Mouse (Mus musculus): ENCODE measurements at regions not wholly inside any gene's neighbourhood (a gene's known extent, or its start where the extent isn't known, plus 50 kb on each side); places are given as distances from the start of the nearest gene placed in this dataset.

DNA sequence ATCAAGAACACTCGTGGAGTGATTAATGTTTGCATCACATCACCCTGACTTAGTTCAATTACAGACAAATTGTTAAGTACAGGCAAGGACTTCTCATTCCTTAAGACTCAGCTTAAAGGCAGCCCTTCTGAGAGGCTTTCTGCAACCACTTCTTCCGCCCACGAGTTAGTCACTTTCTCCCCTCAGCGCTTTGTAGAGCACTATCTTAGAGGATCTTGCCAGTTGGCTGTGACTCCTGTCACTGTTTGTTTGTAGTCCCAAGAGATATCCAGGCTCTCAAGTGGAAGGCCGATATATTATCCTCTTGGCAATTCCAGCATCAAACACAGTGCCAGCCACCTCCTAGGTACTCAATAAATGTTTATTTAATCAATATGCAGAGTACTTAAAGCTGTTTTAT lies 532.1 kb upstream of the Gm26657 start:
- ATAC-seq (no peak), DNase-seq (ENCODE audit: low spot score) (no peak)
- no peak overlapping the region for H3K4me3 ChIP-seq (ENCODE audit: low read length)
- H3K4me2 ChIP-seq (ENCODE audit: low read depth, low read length): no peak overlapping the region
- H3K27me3 ChIP-seq (ENCODE audit: insufficient read depth, low read length): no peaks in the 10 kb centered on the region
- 69% methylated on average over 5 of the region's 5 CpGs for WGBS
- no peak overlapping the region for H3K27ac ChIP-seq
- no peaks in the 10 kb centered on the region for H3K4me1 ChIP-seq (ENCODE audit: insufficient read depth, low read length)
- H3K9ac ChIP-seq (replicated peaks; ENCODE audit: low read length): no peak overlapping the region
- no peaks in the 10 kb centered on the region for H3K9me3 ChIP-seq (ENCODE audit: low read length)
- no peaks in the 10 kb centered on the region for H3K36me3 ChIP-seq (ENCODE audit: insufficient read depth, low read length)
- TF ChIP-seq CTCF (IDR thresholded peaks at IDR 0.05; ENCODE audit: low read depth): no peak

DNA sequence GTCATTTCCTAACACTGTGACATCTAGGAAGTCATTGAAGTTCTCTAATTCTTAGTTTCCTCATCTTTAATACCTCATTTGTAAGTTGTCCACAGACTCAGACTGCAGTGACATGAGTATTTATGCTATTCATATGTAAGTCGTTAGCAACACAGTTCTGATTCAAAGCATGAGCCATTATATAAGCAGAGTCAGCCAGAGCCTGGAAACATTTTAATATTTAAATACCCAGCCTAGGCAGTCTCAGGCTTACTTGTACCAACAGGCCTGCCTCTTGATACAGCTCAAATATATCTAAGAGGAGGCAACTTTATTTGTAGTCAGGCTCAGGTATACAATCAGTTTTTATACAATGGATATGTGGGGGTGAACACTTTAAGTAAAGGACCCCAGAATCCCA lies 534.8 kb upstream of the Gm26657 start:
- no peak overlapping the region for H3K4me2 ChIP-seq (ENCODE audit: low read depth, low read length)
- no peak overlapping the region for H3K9ac ChIP-seq (replicated peaks; ENCODE audit: low read length)
- no peaks in the 10 kb centered on the region for H3K4me1 ChIP-seq (ENCODE audit: insufficient read depth, low read length)
- no peaks in the 10 kb centered on the region for H3K36me3 ChIP-seq (ENCODE audit: insufficient read depth, low read length)
- no peak for ATAC-seq
- no peaks in the 10 kb centered on the region for H3K27me3 ChIP-seq (ENCODE audit: insufficient read depth, low read length)
- no peak for DNase-seq (ENCODE audit: low spot score)
- 75% methylated on average over 1 of the region's 1 CpGs for WGBS
- TF ChIP-seq CTCF (IDR thresholded peaks at IDR 0.05; ENCODE audit: low read depth): no peak
- no peak overlapping the region for H3K4me3 ChIP-seq (ENCODE audit: low read length)
- H3K9me3 ChIP-seq (ENCODE audit: low read length): no peaks in the 10 kb centered on the region
- no peak overlapping the region for H3K27ac ChIP-seq

DNA sequence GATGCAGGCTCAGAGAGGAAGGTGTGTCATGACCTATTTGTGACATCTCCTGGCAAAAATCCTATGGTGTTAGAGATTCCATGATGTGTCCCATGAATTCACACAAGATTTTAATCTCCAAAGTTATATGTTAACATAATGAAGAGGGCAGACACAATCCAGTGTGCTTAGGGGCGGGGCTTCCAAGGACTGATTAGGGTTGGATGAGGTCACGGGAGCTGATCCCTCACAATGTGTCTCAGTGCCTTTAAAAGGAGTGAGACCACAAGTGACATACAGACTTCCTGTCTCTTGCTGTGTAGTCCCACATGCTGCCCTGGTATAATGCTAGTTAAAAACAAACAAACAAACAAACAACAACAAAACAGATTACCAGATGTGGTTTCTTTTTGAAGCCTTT lies 546.5 kb upstream of the Gm26657 start:
- WGBS: 74% methylated on average over 2 of the region's 2 CpGs
- H3K36me3 ChIP-seq (ENCODE audit: insufficient read depth, low read length): no peaks in the 10 kb centered on the region
- DNase-seq (ENCODE audit: low spot score) (no peak), ATAC-seq (no peak)
- no peaks in the 10 kb centered on the region for H3K4me1 ChIP-seq (ENCODE audit: insufficient read depth, low read length)
- H3K9me3 ChIP-seq (ENCODE audit: low read length): no peaks in the 10 kb centered on the region
- TF ChIP-seq CTCF (IDR thresholded peaks at IDR 0.05; ENCODE audit: low read depth): no peak
- H3K4me2 ChIP-seq (ENCODE audit: low read depth, low read length): no peak overlapping the region
- H3K9ac ChIP-seq (replicated peaks; ENCODE audit: low read length): no peak overlapping the region
- H3K4me3 ChIP-seq (ENCODE audit: low read length): no peak overlapping the region
- no peak overlapping the region for H3K27ac ChIP-seq
- no peaks in the 10 kb centered on the region for H3K27me3 ChIP-seq (ENCODE audit: insufficient read depth, low read length)

DNA sequence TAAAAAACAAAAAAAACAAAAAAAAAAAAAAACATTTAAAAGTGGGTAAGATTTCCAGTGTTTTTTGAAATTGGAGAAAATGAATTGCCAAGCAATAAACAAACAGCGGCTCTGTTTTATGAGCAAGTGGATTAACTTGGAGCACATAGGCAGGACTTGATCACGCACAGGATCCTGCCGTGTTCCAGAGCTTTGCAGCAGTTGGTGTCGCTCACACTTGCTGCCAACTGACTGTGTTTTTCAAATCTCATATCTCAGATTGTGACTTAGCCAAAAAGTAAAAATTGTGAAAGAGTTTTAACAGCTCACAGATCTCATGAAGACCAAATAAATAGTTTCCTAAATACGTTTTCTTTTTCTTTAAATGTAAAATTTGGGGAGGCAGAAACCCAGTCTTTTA lies 547.4 kb upstream of the Gm26657 start:
- 78% methylated on average over 5 of the region's 5 CpGs for WGBS
- no peak overlapping the region for H3K27ac ChIP-seq
- ATAC-seq: no peak
- no peak for TF ChIP-seq CTCF (IDR thresholded peaks at IDR 0.05; ENCODE audit: low read depth)
- no peak overlapping the region for H3K4me3 ChIP-seq (ENCODE audit: low read length)
- no peak overlapping the region for H3K4me2 ChIP-seq (ENCODE audit: low read depth, low read length)
- H3K4me1 ChIP-seq (ENCODE audit: insufficient read depth, low read length): no peaks in the 10 kb centered on the region
- no peaks in the 10 kb centered on the region for H3K27me3 ChIP-seq (ENCODE audit: insufficient read depth, low read length)
- DNase-seq (ENCODE audit: low spot score): no peak
- H3K9me3 ChIP-seq (ENCODE audit: low read length): no peaks in the 10 kb centered on the region
- H3K36me3 ChIP-seq (ENCODE audit: insufficient read depth, low read length): no peaks in the 10 kb centered on the region
- H3K9ac ChIP-seq (replicated peaks; ENCODE audit: low read length): no peak overlapping the region

DNA sequence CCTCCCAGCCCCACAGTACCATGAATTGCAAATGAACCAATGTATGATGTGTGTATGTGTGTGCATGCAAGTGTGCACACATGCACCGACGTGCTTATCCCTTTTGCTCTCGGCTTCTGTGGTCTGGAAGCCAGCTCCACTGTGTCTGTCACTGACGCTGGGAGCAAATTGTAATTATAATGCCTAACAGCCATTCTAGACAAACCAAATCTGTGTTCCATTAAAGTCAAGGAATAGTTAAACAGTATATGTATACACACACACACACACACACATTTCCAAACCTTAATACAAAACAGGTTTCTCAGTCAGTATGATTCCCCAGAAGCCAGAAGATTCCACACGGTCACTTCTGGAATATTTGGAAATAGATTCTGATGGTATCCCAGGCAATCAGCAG lies 560.3 kb upstream of the Gm26657 start:
- ATAC-seq (no peak), DNase-seq (ENCODE audit: low spot score) (no peak)
- Histone ChIP-seq H3K4me2 (ENCODE audit: low read depth, low read length) (no peak overlapping the region), H3K27ac (no peak overlapping the region), H3K4me1 (ENCODE audit: insufficient read depth, low read length) (no peaks in the 10 kb centered on the region; the same call in 1 of the 2 replicates), H3K36me3 (ENCODE audit: insufficient read depth, low read length) (no peaks in the 10 kb centered on the region), H3K27me3 (ENCODE audit: insufficient read depth, low read length) (no peaks in the 10 kb centered on the region), H3K9ac (replicated peaks; ENCODE audit: low read length) (no peak overlapping the region), H3K9me3 (ENCODE audit: low read length) (no peaks in the 10 kb centered on the region), H3K4me3 (ENCODE audit: low read length) (no peak overlapping the region)
- no peak for TF ChIP-seq CTCF (IDR thresholded peaks at IDR 0.05; ENCODE audit: low read depth)
- WGBS: 68% methylated on average over 5 of the region's 5 CpGs

DNA sequence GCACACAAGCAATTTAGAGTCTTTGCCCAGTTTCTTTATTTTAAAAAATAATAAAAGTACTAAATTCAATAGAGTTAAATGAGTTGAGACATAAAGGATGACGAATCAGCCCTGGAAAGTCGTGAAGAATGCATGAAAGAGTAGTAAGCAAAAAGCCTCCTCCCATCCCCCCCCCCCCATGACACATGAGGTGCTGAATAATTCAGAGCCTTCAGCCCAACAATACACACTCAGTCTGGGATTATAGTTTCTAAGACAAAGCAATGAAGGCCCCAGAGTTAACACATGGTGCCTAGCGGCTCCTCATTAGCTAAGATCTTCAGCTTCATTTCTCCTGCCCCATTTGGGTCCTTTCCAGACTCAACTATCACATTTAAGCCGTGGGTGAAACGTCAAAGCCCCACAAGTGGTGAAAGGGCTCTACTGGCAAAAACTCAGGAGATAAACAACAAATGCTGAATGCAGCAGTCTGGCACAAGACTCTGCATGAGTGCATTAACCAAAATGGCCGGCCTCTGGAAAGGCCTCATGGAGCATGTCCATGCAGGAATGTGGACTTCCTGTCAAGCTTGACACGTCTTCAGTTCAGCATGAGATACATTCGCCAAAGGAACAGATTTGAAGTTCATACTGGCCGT lies 560.9 kb upstream of the Gm26657 start:
- no peaks in the 10 kb centered on the region for H3K9me3 ChIP-seq (ENCODE audit: low read length)
- TF ChIP-seq CTCF (IDR thresholded peaks at IDR 0.05; ENCODE audit: low read depth): no peak
- no peaks in the 10 kb centered on the region for H3K27me3 ChIP-seq (ENCODE audit: insufficient read depth, low read length)
- no peak overlapping the region for H3K27ac ChIP-seq
- no peak overlapping the region for H3K4me2 ChIP-seq (ENCODE audit: low read depth, low read length)
- H3K36me3 ChIP-seq (ENCODE audit: insufficient read depth, low read length): no peaks in the 10 kb centered on the region
- ATAC-seq: no peak
- no peak overlapping the region for H3K9ac ChIP-seq (replicated peaks; ENCODE audit: low read length)
- H3K4me3 ChIP-seq (ENCODE audit: low read length): no peak overlapping the region
- 38% methylated on average over 9 of the region's 9 CpGs for WGBS
- no peaks in the 10 kb centered on the region; the same call in 1 of the 2 replicates for H3K4me1 ChIP-seq (ENCODE audit: insufficient read depth, low read length)
- no peak for DNase-seq (ENCODE audit: low spot score)

DNA sequence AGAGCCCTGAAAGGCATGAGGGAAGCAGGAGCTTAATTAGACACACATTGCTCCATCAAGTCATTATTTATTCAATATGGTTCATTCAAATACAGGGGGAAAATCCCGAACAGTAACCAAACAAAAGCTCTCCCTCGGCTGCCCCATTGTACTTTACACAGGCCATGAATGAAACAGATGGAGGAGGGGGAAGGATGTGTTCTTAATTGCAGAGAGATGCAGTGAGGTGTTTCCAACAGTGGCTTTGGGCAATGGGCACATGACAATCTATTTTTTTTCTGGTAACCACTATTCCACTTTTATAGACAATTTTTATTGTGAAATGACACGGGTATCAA lies 578.6 kb upstream of the Gm26657 start:
- ATAC-seq: no peak
- TF ChIP-seq CTCF (IDR thresholded peaks at IDR 0.05; ENCODE audit: low read depth): no peak
- 42% methylated on average over 3 of the region's 3 CpGs for WGBS
- Histone ChIP-seq H3K4me1 (ENCODE audit: insufficient read depth, low read length) (no peaks in the 10 kb centered on the region), H3K4me2 (ENCODE audit: low read depth, low read length) (no peak overlapping the region), H3K9me3 (ENCODE audit: low read length) (no peaks in the 10 kb centered on the region), H3K9ac (replicated peaks; ENCODE audit: low read length) (no peak overlapping the region), H3K27me3 (ENCODE audit: insufficient read depth, low read length) (no peaks in the 10 kb centered on the region), H3K36me3 (ENCODE audit: insufficient read depth, low read length) (no peaks in the 10 kb centered on the region), H3K27ac (no peak overlapping the region), H3K4me3 (ENCODE audit: low read length) (no peak overlapping the region)
- DNase-seq (ENCODE audit: low spot score): no peak

All from hindbrain, postnatal 0 days (tissue).